8 mouse cellular contexts compared by ENCODE assay signal in the genomic region with DNA sequence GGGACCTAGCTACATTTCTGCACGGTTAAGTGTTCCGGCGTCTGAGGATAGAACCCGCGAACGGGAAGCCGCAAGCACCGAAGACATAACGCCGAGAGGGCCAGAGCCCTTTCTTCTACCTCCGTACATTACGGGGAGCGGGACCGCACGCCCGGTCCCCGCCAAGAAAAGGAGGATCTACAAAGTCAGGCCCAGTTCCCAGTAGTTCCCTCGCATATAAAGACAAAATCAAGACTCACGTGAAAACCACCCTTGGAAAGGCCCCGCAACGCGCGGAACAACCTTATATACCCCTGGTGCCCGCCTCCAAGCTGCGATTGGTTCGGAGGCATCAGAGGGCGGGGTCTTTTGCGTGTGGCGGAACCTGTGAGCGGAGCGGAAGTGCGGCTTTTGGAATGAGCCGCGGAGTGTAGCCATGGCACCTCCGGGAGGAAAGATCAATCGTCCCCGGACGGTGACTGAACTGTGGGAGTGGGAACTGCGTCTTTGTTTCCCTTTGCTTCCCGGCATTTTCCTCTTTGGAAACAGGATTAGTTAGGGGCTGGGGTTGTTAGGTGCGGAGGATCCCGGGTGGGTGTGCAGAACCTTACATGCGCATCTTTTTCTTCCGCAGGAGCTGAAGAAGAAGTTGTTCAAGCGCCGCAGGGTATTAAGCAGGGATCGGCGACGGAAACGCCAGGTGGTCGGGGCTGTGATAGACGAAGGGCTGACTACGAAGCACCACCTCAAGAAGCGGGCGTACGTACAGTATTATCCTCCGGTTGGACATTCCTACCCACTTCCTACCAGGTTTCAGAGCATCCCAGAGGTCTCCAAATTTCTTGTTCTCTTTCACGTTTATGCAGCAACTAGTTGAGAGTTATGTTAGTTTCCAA. TPM values are rescaled to one million over a fixed set of nuclear protein-coding genes. Genes with fewer than 3 reads are reported as not detected.
A peak's percentile ranks its signal among the peaks of the same experiment; 100 is the strongest.
DNase-seq lines count a peak whose midpoint lies in the region; ATAC-seq lines count a peak whose summit lies in the region.

A gene (plus strand): TSS at position 343 of the 875 bp plus-strand sequence.
A gene (plus strand): TSS at position 416 of the 875 bp plus-strand sequence.

- peak; percentile 93 for DNase-seq in c-Kit-negative CD71-positive TER-119-positive erythroid progenitor cells, embryonic 14.5 days (ENCODE audit: low read depth, low spot score)
- DNase-seq in forebrain, embryonic 10.5 days (ENCODE audit: extremely low spot score, low spot score), result peak; percentile 95
- peak; percentile 96 to 97 for DNase-seq in kidney, postnatal 36 days
- DNase-seq in telencephalon, adult 2 months (ENCODE audit: low read depth, low spot score), result peak; percentile 92

- H3K27ac ChIP-seq in forebrain, embryonic 10.5 days, result peak within 1 kb of the TSS; percentile 96
- peak within 1 kb of the TSS; percentile 85 for H3K27ac ChIP-seq in heart, embryonic 16.5 days (ENCODE audit: low read length)
- peak within 1 kb of the TSS; percentile 87 for H3K27ac ChIP-seq in liver, embryonic 15.5 days (replicated peaks)
- H3K27ac ChIP-seq in neural tube, embryonic 12.5 days, result peak within 1 kb of the TSS; percentile 67

- H3K4me2 ChIP-seq in heart, embryonic 16.5 days (ENCODE audit: low read depth, low read length), result peak within 1 kb of the TSS; percentile 86
- H3K4me2 ChIP-seq in liver, embryonic 15.5 days, result peak within 1 kb of the TSS; percentile 78
- peak within 1 kb of the TSS; percentile 79 for H3K4me2 ChIP-seq in neural tube, embryonic 12.5 days (replicated peaks)

- peak within 1 kb of the TSS; percentile 78 for H3K4me3 ChIP-seq in forebrain, embryonic 10.5 days
- peak within 1 kb of the TSS; percentile 77 for H3K4me3 ChIP-seq in heart, embryonic 16.5 days (ENCODE audit: low read length)
- H3K4me3 ChIP-seq in liver, embryonic 15.5 days (replicated peaks), result peak within 1 kb of the TSS; percentile 76
- peak within 1 kb of the TSS; percentile 57 for H3K4me3 ChIP-seq in neural tube, embryonic 12.5 days

- H3K9me3 ChIP-seq in forebrain, embryonic 10.5 days, result no peaks in the 10 kb centered on the region
- no peaks in the 10 kb centered on the region for H3K9me3 ChIP-seq in heart, embryonic 16.5 days (replicated peaks; ENCODE audit: control insufficient read depth, low read length)
- no peaks in the 10 kb centered on the region for H3K9me3 ChIP-seq in liver, embryonic 15.5 days (replicated peaks)
- H3K9me3 ChIP-seq in neural tube, embryonic 12.5 days, result no peaks in the 10 kb centered on the region

- under 1% methylated on average over 58 of the region's 58 CpGs for WGBS in forebrain, embryonic 10.5 days
- under 1% methylated on average over 58 of the region's 58 CpGs for WGBS in heart, embryonic 16.5 days
- under 1% methylated on average over 58 of the region's 58 CpGs for WGBS in liver, embryonic 15.5 days (ENCODE audit: insufficient replicate concordance)
- WGBS in neural tube, embryonic 12.5 days, result under 1% methylated on average over 58 of the region's 58 CpGs

- no peaks in the 10 kb centered on the region for H3K27me3 ChIP-seq in forebrain, embryonic 10.5 days (ENCODE audit: poor library complexity, severe bottlenecking)
- H3K27me3 ChIP-seq in heart, embryonic 16.5 days (ENCODE audit: control insufficient read depth, insufficient read depth, low read length), result no peaks in the 10 kb centered on the region
- H3K27me3 ChIP-seq in liver, embryonic 15.5 days, result no peaks in the 10 kb centered on the region
- no peaks in the 10 kb centered on the region for H3K27me3 ChIP-seq in neural tube, embryonic 12.5 days (replicated peaks)

- ATAC-seq in CD4-positive, CD25-positive, alpha-beta regulatory T cell, adult 4 months, result peak; percentile 95
- peak; percentile 95; the same call in 1 of the 2 replicates for ATAC-seq in heart, embryonic 16.5 days (replicated peaks; ENCODE audit: extremely low read depth, insufficient read depth, low FRiP score)
- ATAC-seq in liver, embryonic 15.5 days (ENCODE audit: insufficient read depth), result peak; percentile 89
- peak; percentile 95 for ATAC-seq in neural tube, embryonic 12.5 days (ENCODE audit: low FRiP score, low read depth)

- H3K36me3 ChIP-seq in forebrain, embryonic 10.5 days (replicated peaks), result peaks cover 22% of the 10 kb centered on the region
- peaks cover 5% of the 10 kb centered on the region; the same call in 1 of the 2 replicates for H3K36me3 ChIP-seq in heart, embryonic 16.5 days (ENCODE audit: control insufficient read depth, insufficient read depth)
- H3K36me3 ChIP-seq in liver, embryonic 15.5 days (replicated peaks), result peaks cover 20% of the 10 kb centered on the region
- H3K36me3 ChIP-seq in neural tube, embryonic 12.5 days, result peaks cover 11% of the 10 kb centered on the region

- peaks cover 32% of the 10 kb centered on the region for H3K4me1 ChIP-seq in forebrain, embryonic 10.5 days
- H3K4me1 ChIP-seq in heart, embryonic 16.5 days (ENCODE audit: control insufficient read depth, insufficient read depth, low read length), result peaks cover 19% of the 10 kb centered on the region
- peaks cover 54% of the 10 kb centered on the region for H3K4me1 ChIP-seq in liver, embryonic 15.5 days (replicated peaks)
- H3K4me1 ChIP-seq in neural tube, embryonic 12.5 days, result peaks cover 15% of the 10 kb centered on the region

- H3K9ac ChIP-seq in heart, embryonic 16.5 days (ENCODE audit: low read length), result peak within 1 kb of the TSS; percentile 86
- H3K9ac ChIP-seq in liver, embryonic 15.5 days, result peak within 1 kb of the TSS; percentile 81
- peak within 1 kb of the TSS; percentile 75 for H3K9ac ChIP-seq in neural tube, embryonic 12.5 days

RNA-seq across cellular contexts. Expression of the first gene that starts in this region (rescaled TPM):
- 100 to 1,000 TPM; 102 to 103 TPM for polyA plus RNA-seq in CD4-positive, CD25-positive, alpha-beta regulatory T cell, adult 4 months (2017; shearing (Covaris generic))
- polyA plus RNA-seq in forebrain, embryonic 10.5 days (2016; fragmentation: Nextera tagmentation; extraction: Ambion mirVana), result 178 and 183 TPM in 2 replicates
- 39.7 and 54.5 TPM in 2 replicates for polyA plus RNA-seq in heart, embryonic 16.5 days (2015; fragmentation: Nextera tagmentation; extraction: Ambion mirVana)
- polyA plus RNA-seq in liver, embryonic 15.5 days (2015; fragmentation: Nextera tagmentation; extraction: Ambion mirVana), result 46.8 and 49.0 TPM in 2 replicates
- 82.0 and 98.5 TPM in 2 replicates for polyA plus RNA-seq in neural tube, embryonic 12.5 days (2016; fragmentation: Nextera tagmentation; extraction: Ambion mirVana)

RNA-seq across cellular contexts. Expression of the second gene that starts in this region (rescaled TPM):
- not detected for polyA plus RNA-seq in CD4-positive, CD25-positive, alpha-beta regulatory T cell, adult 4 months (2017; shearing (Covaris generic))
- polyA plus RNA-seq in forebrain, embryonic 10.5 days (2016; fragmentation: Nextera tagmentation; extraction: Ambion mirVana), result 0.20 and 0.37 TPM in 2 replicates
- not detected in 2 replicates for polyA plus RNA-seq in heart, embryonic 16.5 days (2015; fragmentation: Nextera tagmentation; extraction: Ambion mirVana)
- 0.29 TPM in 1 of 2 replicates, not detected in the other for polyA plus RNA-seq in liver, embryonic 15.5 days (2015; fragmentation: Nextera tagmentation; extraction: Ambion mirVana)
- not detected in 2 replicates for polyA plus RNA-seq in neural tube, embryonic 12.5 days (2016; fragmentation: Nextera tagmentation; extraction: Ambion mirVana)

Comparison
In these comparisons a context has a peak if more than half of its experiments do, and no peak if none do; other contexts are left out.
1. Peak in every context shown above with its lines: DNase-seq, ATAC-seq, H3K4me3 ChIP-seq and H3K27ac ChIP-seq.